Mouse (Mus musculus) thymus, adult 18-20 months (tissue): ENCODE measurements around the gene Gm5771.
"Not testable (repeated sequence)": the region's sequence is repeated elsewhere in the genome, so short reads cannot be mapped to it uniquely, and the experiment has no call there.

Source experiments
- DNase-seq, 2 experiments: peaks; one replicate each; pipeline ENCODE4 v3.0.0; 2022; ENCODE audit warnings: mixed read lengths in 2 of 2

Gene Gm5771

GRCm38 (mm10) chr6:41392056-41392455 lies at the start of gene Gm5771:
Gm5771 (plus strand) TSS chr6:41392356.
- DNase-seq: not testable (repeated sequence)

GRCm38 (mm10) chr6:41353932-41354331 lies 38.2 kb upstream of the Gm5771 start, which contains the start of gene Try10:
Try10 (plus strand) TSS chr6:41354105.
- no peak for DNase-seq

DNA sequence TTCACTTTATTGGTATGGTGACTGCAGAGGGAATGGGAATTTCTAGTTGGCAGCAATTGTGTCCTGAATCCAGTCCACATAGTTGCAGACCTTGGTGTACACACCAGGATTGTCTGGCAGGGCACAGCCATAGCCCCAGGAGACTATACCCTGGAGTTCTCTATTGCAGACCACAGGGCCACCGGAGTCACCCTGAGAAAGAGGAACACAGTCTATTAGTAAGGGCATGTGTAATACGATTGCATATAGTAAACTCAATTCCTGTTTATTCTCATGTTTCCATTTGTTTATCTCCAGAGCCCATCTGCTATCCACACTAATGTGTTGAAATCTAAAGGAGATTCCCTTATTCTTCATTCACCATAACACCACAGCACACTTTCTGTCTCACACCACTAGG lies 18.4 kb upstream of the Gm5771 start:
- DNase-seq: not testable (repeated sequence)

DNA sequence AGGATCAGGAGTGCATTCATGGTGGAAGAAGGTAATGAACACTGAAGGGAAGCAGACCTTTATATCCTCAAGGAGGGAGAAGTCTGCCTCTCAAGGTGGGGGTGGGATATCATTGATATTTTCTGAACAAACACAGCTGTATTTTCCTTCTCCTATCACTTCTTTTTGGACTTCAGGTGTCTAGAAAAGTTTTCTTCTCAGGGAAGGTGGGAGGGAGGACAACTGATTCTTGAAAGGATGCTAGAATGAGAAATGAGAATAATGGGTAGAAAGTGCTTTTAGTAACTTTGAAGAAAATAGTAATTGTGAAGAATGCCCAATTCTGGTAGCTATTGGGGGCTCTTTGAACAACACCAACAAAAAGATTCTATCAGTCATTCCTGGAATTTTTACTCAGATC lies 14.6 kb upstream of the Gm5771 start, which contains the start of gene Prss3:
Prss3 (minus strand) TSS at position 101 of the 400 bp plus-strand sequence.
- not testable (repeated sequence) for DNase-seq

- no peak for DNase-seq
These were observed 5.4 kb upstream of the Gm5771 start for GRCm38 (mm10) chr6:41386781-41387180.

DNA sequence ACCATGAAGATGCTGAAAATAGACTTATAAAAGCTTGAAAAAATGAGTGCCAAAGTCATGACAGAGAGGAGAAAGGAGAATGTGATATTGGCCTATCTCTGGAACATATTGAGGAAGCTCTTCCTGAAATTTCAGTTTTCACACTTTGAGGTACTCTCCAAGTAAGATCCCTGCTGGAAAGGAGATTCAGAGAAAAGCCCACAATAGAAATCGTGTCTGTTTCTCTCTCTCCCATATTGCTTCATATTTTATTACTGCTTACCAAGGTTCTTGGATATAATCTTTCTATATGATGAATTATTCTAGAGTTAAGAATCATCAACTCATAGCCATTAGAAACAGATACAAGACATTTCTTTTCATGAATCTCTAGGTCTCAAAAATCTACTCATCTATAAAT lies 516 bp upstream of the Gm5771 start:
- not testable (repeated sequence) for DNase-seq

DNA sequence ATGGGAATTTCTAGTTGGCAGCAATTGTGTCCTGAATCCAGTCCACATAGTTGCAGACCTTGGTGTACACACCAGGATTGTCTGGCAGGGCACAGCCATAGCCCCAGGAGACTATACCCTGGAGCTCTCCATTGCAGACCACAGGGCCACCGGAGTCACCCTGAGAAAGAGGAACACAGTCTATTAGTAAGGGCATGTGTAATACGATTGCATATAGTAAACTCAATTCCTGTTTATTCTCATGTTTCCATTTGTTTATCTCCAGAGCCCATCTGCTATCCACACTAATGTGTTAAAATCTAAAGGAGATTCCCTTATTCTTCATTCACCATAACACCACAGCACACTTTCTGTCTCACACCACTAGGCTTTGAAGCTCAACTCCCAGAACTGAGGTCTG lies 50.1 kb downstream of the Gm5771 start:
- DNase-seq: not testable (repeated sequence)

GRCm38 (mm10) chr6:41446045-41446444 lies 53.9 kb downstream of the Gm5771 start, which contains the start of gene Gm10334:
Gm10334 (minus strand) TSS chr6:41446145.
- DNase-seq: not testable (repeated sequence)
